Mouse (Mus musculus) MEL (cell line): Measurements from ENCODE around the gene Olfr288. TPM values are rescaled to one million over a fixed set of nuclear protein-coding genes. Genes with fewer than 3 reads are reported as not detected.

Source experiments
- DNase-seq: peaks from one replicate; pipeline ENCODE4 v3.0.0; 2011; ENCODE audit warnings: low read depth, low spot score
- H3K27ac ChIP-seq: 2 replicates; pipeline ENCODE4 v1.5.1; 2012; ENCODE audit warnings: low read depth, mild to moderate bottlenecking, control low read depth, low read length, moderate library complexity; ENCODE audit not compliant: control insufficient read depth
- H3K27me3 ChIP-seq, 2 experiments: fragments of 150-350 bp in 1 of 2; sonication (generic) in 1 of 2; 2 replicates each; pipeline ENCODE4 v1.6.1; 2012; ENCODE audit warnings: low read length in 2 of 2, mild to moderate bottlenecking in 2 of 2, improper control_type of control experiment in 1 of 2, moderate library complexity in 1 of 2; ENCODE audit not compliant: insufficient read depth in 2 of 2, control insufficient read depth in 1 of 2
- H3K36me3 ChIP-seq, 2 experiments: 2 replicates each; pipeline ENCODE4 v1.6.1; 2012 to 2014; ENCODE audit warnings: low read length in 2 of 2, improper control_type of control experiment in 1 of 2, inconsistent platforms in 1 of 2, mild to moderate bottlenecking in 1 of 2; ENCODE audit not compliant: insufficient read depth in 2 of 2, control insufficient read depth in 1 of 2
- H3K4me1 ChIP-seq, 2 experiments: fragments of 150-350 bp in 1 of 2; sonication (generic) in 1 of 2; 2 replicates each; pipeline ENCODE4 v1.6.1; 2012; ENCODE audit warnings: low read length in 2 of 2, improper control_type of control experiment in 1 of 2, mild to moderate bottlenecking in 1 of 2; ENCODE audit not compliant: insufficient read depth in 2 of 2, control insufficient read depth in 1 of 2
- H3K4me3 ChIP-seq, 2 experiments: fragments of 150-350 bp in 1 of 2; sonication (generic) in 1 of 2; 2 replicates each; pipeline ENCODE4 v1.5.1; 2012; ENCODE audit warnings: low read depth in 2 of 2, low read length in 2 of 2, mild to moderate bottlenecking in 2 of 2, moderate library complexity in 2 of 2, control low read depth in 1 of 2, improper control_type of control experiment in 1 of 2; ENCODE audit not compliant: control insufficient read depth in 1 of 2, insufficient read depth in 1 of 2
- H3K79me2 ChIP-seq: 2 replicates; pipeline ENCODE4 v1.6.1; 2012; ENCODE audit warnings: mild to moderate bottlenecking, low read length, moderate library complexity; ENCODE audit not compliant: control insufficient read depth, poor library complexity, insufficient read depth
- H3K9ac ChIP-seq: 2 replicates; pipeline ENCODE4 v1.6.1; 2012; ENCODE audit warnings: low read depth, mild to moderate bottlenecking, control low read depth, low read length, moderate library complexity; ENCODE audit not compliant: control insufficient read depth, poor library complexity, severe bottlenecking
- H3K9me3 ChIP-seq: fragments of 150-350 bp; sonication (generic); replicated peaks from 2 replicates; pipeline ENCODE4 v1.6.1; 2012; ENCODE audit warnings: mild to moderate bottlenecking, low read length, improper control_type of control experiment, moderate library complexity; ENCODE audit not compliant: insufficient read depth
- BHLHE40 ChIP-seq: IDR thresholded peaks from 2 replicates; pipeline ENCODE4 v1.6.1; 2012; ENCODE audit warnings: low read depth, mild to moderate bottlenecking, inconsistent platforms, low read length, improper control_type of control experiment, borderline replicate concordance
- CTCF ChIP-seq, 3 experiments: IDR thresholded peaks in 2 of 3; conservative IDR thresholded peaks in 1 of 3; 2 replicates each; pipeline ENCODE4 v1.5.1; 2011 to 2012; ENCODE audit warnings: low read length in 3 of 3, low read depth in 2 of 3, mild to moderate bottlenecking in 2 of 3, improper control_type of control experiment in 1 of 3, inconsistent platforms in 1 of 3, mixed read lengths in 1 of 3, moderate library complexity in 1 of 3; ENCODE audit not compliant: control insufficient read depth in 1 of 3, insufficient read depth in 1 of 3, poor library complexity in 1 of 3, severe bottlenecking in 1 of 3
- ELF1 ChIP-seq: IDR thresholded peaks from 2 replicates; pipeline ENCODE4 v1.6.1; 2014; ENCODE audit warnings: low read depth, mild to moderate bottlenecking, inconsistent platforms, low read length, improper control_type of control experiment, moderate library complexity
- ETS1 ChIP-seq: IDR thresholded peaks from 2 replicates; pipeline ENCODE4 v1.6.1; 2012; ENCODE audit warnings: low read depth, mild to moderate bottlenecking, inconsistent platforms, low read length, improper control_type of control experiment, moderate library complexity
- GABPA ChIP-seq: IDR thresholded peaks from 2 replicates; pipeline ENCODE4 v1.6.1; 2012; ENCODE audit warnings: low read depth, mild to moderate bottlenecking, inconsistent platforms, low read length, improper control_type of control experiment, moderate library complexity
- HCFC1 ChIP-seq: IDR thresholded peaks from 2 replicates; pipeline ENCODE4 v1.6.1; 2012; ENCODE audit warnings: low read depth, mild to moderate bottlenecking, inconsistent platforms, low read length, improper control_type of control experiment, moderate library complexity
- JUND ChIP-seq: IDR thresholded peaks from 2 replicates; pipeline ENCODE4 v1.6.1; 2011; ENCODE audit warnings: low read depth, mild to moderate bottlenecking, improper control_type of control experiment, low read length
- KAT2A ChIP-seq: conservative IDR thresholded peaks from 2 replicates; pipeline ENCODE4 v1.6.1; 2012; ENCODE audit warnings: low read depth, low read length, improper control_type of control experiment, inconsistent platforms
- MAFK ChIP-seq: IDR thresholded peaks from 2 replicates; pipeline ENCODE4 v1.6.1; 2011; ENCODE audit warnings: low read depth, mild to moderate bottlenecking, low read length, improper control_type of control experiment, borderline replicate concordance
- MAX ChIP-seq: IDR thresholded peaks from 2 replicates; pipeline ENCODE4 v1.6.1; 2011; ENCODE audit warnings: low read length, improper control_type of control experiment
- MXI1 ChIP-seq: IDR thresholded peaks from 2 replicates; pipeline ENCODE4 v1.6.1; 2011; ENCODE audit warnings: mild to moderate bottlenecking, low read depth, low read length, improper control_type of control experiment
- MYB ChIP-seq: IDR thresholded peaks from 2 replicates; pipeline ENCODE4 v1.6.1; 2011; ENCODE audit warnings: mild to moderate bottlenecking, low read depth, low read length, improper control_type of control experiment
- NELFE ChIP-seq: IDR thresholded peaks from 2 replicates; pipeline ENCODE4 v1.6.1; 2011; ENCODE audit warnings: low read depth, low read length, improper control_type of control experiment
- NRF1 ChIP-seq: IDR thresholded peaks from 2 replicates; pipeline ENCODE4 v1.6.1; 2014; ENCODE audit warnings: low read depth, mild to moderate bottlenecking, inconsistent platforms, low read length, improper control_type of control experiment, moderate library complexity; ENCODE audit not compliant: poor library complexity, insufficient read depth, severe bottlenecking
- POLR2A ChIP-seq, 2 experiments: IDR thresholded peaks; 2 replicates each; pipeline ENCODE4 v1.6.1; 2011 to 2012; ENCODE audit warnings: low read length in 2 of 2, mild to moderate bottlenecking in 2 of 2, control low read depth in 1 of 2, improper control_type of control experiment in 1 of 2, low read depth in 1 of 2, moderate library complexity in 1 of 2; ENCODE audit not compliant: control insufficient read depth in 1 of 2, insufficient read depth in 1 of 2, poor library complexity in 1 of 2
- POLR2AphosphoS2 ChIP-seq: IDR thresholded peaks from 2 replicates; pipeline ENCODE4 v1.6.1; 2011; ENCODE audit warnings: low read length, improper control_type of control experiment
- POLR2AphosphoS5 ChIP-seq: IDR thresholded peaks from 2 replicates; pipeline ENCODE4 v1.6.1; 2012; ENCODE audit warnings: low read depth, borderline replicate concordance, mild to moderate bottlenecking, inconsistent platforms, low read length, moderate library complexity, mixed read lengths
- RAD21 ChIP-seq: IDR thresholded peaks from 2 replicates; pipeline ENCODE4 v1.6.1; 2011; ENCODE audit warnings: mild to moderate bottlenecking, low read depth, low read length, improper control_type of control experiment
- RCOR1 ChIP-seq: IDR thresholded peaks from 2 replicates; pipeline ENCODE4 v1.6.1; 2012; ENCODE audit warnings: low read depth, mild to moderate bottlenecking, inconsistent platforms, low read length, improper control_type of control experiment
- SIN3A ChIP-seq: IDR thresholded peaks from 2 replicates; pipeline ENCODE4 v1.6.1; 2012; ENCODE audit warnings: low read length, improper control_type of control experiment, inconsistent platforms
- TAL1 ChIP-seq: IDR thresholded peaks from 2 replicates; pipeline ENCODE4 v1.6.1; 2012; ENCODE audit warnings: mild to moderate bottlenecking, inconsistent platforms, low read length, moderate library complexity, mixed read lengths
- TCF12 ChIP-seq: IDR thresholded peaks from 2 replicates; pipeline ENCODE4 v1.6.1; 2014; ENCODE audit warnings: low read depth, mild to moderate bottlenecking, inconsistent platforms, low read length, improper control_type of control experiment, moderate library complexity
- UBTF ChIP-seq: IDR thresholded peaks from 2 replicates; pipeline ENCODE4 v1.6.1; 2012; ENCODE audit warnings: low read depth, mild to moderate bottlenecking, inconsistent platforms, low read length, improper control_type of control experiment, moderate library complexity, borderline replicate concordance; ENCODE audit not compliant: insufficient read depth
- USF1 ChIP-seq: IDR thresholded peaks from 2 replicates; pipeline ENCODE4 v1.6.1; 2014; ENCODE audit warnings: low read depth, mild to moderate bottlenecking, inconsistent platforms, low read length, improper control_type of control experiment, moderate library complexity
- ZC3H11A ChIP-seq: IDR thresholded peaks from 2 replicates; pipeline ENCODE4 v1.6.1; 2012; ENCODE audit warnings: low read depth, mild to moderate bottlenecking, inconsistent platforms, low read length, improper control_type of control experiment
- ZKSCAN1 ChIP-seq: IDR thresholded peaks from 2 replicates; pipeline ENCODE4 v1.6.1; 2012; ENCODE audit warnings: low read depth, mild to moderate bottlenecking, inconsistent platforms, low read length, improper control_type of control experiment, moderate library complexity
- ZNF384 ChIP-seq: IDR thresholded peaks from 2 replicates; pipeline ENCODE4 v1.6.1; 2012; ENCODE audit warnings: low read depth, mild to moderate bottlenecking, inconsistent platforms, low read length, improper control_type of control experiment
- polyA plus RNA-seq, 2 experiments: library from polyadenylated mRNA; stranded (reverse) in 1 of 2; unstranded in 1 of 2; fragments of >175 nt in 1 of 2; fragments of >200 nt in 1 of 2; gene quantifications; 2 replicates each; pipeline versions ENCODE4 v1.2.1 to v1.2.4; 2012; ENCODE audit warnings: low replicate concordance in 2 of 2, low read depth in 1 of 2; ENCODE audit not compliant: insufficient read length in 2 of 2, insufficient read depth in 1 of 2, missing spikeins in 1 of 2
- total RNA-seq: library from RNA; depleted of rRNA; stranded (reverse); fragments of 300-350 nt; gene quantifications from 2 replicates; pipeline ENCODE4 v1.2.3, GENCODE M21; 2012

Gene Olfr288
- total and polyA plus RNA-seq, 3 experiments = not detected

- Histone ChIP-seq H3K27ac (no peak overlapping the region), H3K36me3 (no peaks in the 10 kb centered on the region), H3K79me2 (no peaks in the 10 kb centered on the region), H3K27me3 (peaks cover 13 to 19% of the 10 kb centered on the region in 2 experiments), H3K9me3 (no peaks in the 10 kb centered on the region), H3K4me3 (no peak overlapping the region), H3K9ac (no peak overlapping the region), H3K4me1 (no peaks in the 10 kb centered on the region)
- no peak for DNase-seq
- no peak for TF ChIP-seq ELF1
- TF ChIP-seq RAD21 = no peak
- no peak for TF ChIP-seq POLR2AphosphoS2
- no peak for TF ChIP-seq NRF1
- TF ChIP-seq HCFC1 = no peak
- TF ChIP-seq MAFK = no peak
- TF ChIP-seq MYB = no peak
- no peak for TF ChIP-seq CTCF (IDR thresholded peaks at IDR 0.05 in 2 of 3, conservative IDR thresholded peaks at IDR 0.05 in 1 of 3; ENCODE audit: control insufficient read depth in 1 of 3, insufficient read depth in 1 of 3, low read depth in 2 of 3, low read length in 3 of 3, poor library complexity in 1 of 3, severe bottlenecking in 1 of 3)
- no peak for TF ChIP-seq GABPA
- no peak for TF ChIP-seq NELFE
- no peak for TF ChIP-seq ZNF384
- no peak for TF ChIP-seq MXI1
- TF ChIP-seq TAL1 = no peak
- no peak for TF ChIP-seq TCF12
- TF ChIP-seq, all 39 proteins: peak for 0
Measured at GRCm38 (mm10) chr15:98226096-98226495, 30.8 kb upstream of the Olfr288 start.

- H3K4me1 ChIP-seq = no peaks in the 10 kb centered on the region
- H3K4me3 ChIP-seq = no peak overlapping the region
- no peak overlapping the region for H3K27ac ChIP-seq
- H3K79me2 ChIP-seq = no peaks in the 10 kb centered on the region
- peaks cover 11 to 21% of the 10 kb centered on the region in 2 experiments for H3K27me3 ChIP-seq
- TF ChIP-seq KAT2A = no peak
- TF ChIP-seq POLR2AphosphoS5 = no peak
- TF ChIP-seq USF1 = no peak
- no peak for TF ChIP-seq MAX
- no peak for TF ChIP-seq ZNF384
- no peak for TF ChIP-seq SIN3A
- no peak for TF ChIP-seq JUND
- no peak for TF ChIP-seq BHLHE40
- TF ChIP-seq ZKSCAN1 = no peak
- TF ChIP-seq POLR2A (IDR thresholded peaks at IDR 0.05; ENCODE audit: control insufficient read depth in 1 of 2, insufficient read depth in 1 of 2, low read depth in 1 of 2, low read length in 2 of 2, poor library complexity in 1 of 2) = no peak
- no peak for TF ChIP-seq UBTF
- no peak for TF ChIP-seq POLR2AphosphoS2
- TF ChIP-seq GABPA = no peak
- no peak for TF ChIP-seq MAFK
- TF ChIP-seq ZC3H11A = no peak
- TF ChIP-seq MYB = no peak
- TF ChIP-seq ETS1 = no peak
- TF ChIP-seq NRF1 = no peak
- no peak for TF ChIP-seq CTCF (IDR thresholded peaks at IDR 0.05 in 2 of 3, conservative IDR thresholded peaks at IDR 0.05 in 1 of 3; ENCODE audit: control insufficient read depth in 1 of 3, insufficient read depth in 1 of 3, low read depth in 2 of 3, low read length in 3 of 3, poor library complexity in 1 of 3, severe bottlenecking in 1 of 3)
- no peak for TF ChIP-seq RCOR1
- no peak overlapping the region for H3K9ac ChIP-seq
- H3K36me3 ChIP-seq = no peaks in the 10 kb centered on the region
- no peak for DNase-seq
- no peaks in the 10 kb centered on the region for H3K9me3 ChIP-seq
Measured at GRCm38 (mm10) chr15:98225610-98226009, 30.3 kb upstream of the Olfr288 start.
